Mouse (Mus musculus) right cerebral cortex, postnatal 14 days (tissue): ENCODE data around the gene St3gal6.
A peak's percentile ranks its signal among the peaks of the same experiment; 100 is the strongest.
"Not testable (repeated sequence)": the region's sequence is repeated elsewhere in the genome, so short reads cannot be mapped to it uniquely, and the experiment has no call there.

ENCODE experiments used
- DNase-seq: peaks from one replicate; pipeline ENCODE4 v3.0.0; 2022

The St3gal6 gene

DNA sequence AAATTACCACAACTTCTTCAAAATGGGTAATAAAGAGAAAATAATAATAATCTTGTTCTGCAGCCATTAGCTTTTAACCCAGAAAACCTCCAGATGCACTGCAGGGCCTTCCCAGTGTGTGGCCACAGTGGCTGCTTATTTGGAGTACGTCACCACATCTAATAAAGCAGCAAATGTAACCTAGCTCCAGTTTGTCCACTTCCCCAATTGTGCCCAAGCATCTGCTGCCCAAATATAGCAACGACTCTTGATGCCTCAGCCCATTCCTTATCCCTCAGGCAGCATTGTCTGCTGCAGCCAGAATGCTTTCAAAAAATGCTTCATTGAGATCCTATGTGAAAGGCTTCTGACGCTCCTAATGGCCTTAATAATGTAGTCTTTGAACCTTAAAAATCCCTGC, 49.2 kb downstream of the St3gal6 start:
- no peak for DNase-seq

DNA sequence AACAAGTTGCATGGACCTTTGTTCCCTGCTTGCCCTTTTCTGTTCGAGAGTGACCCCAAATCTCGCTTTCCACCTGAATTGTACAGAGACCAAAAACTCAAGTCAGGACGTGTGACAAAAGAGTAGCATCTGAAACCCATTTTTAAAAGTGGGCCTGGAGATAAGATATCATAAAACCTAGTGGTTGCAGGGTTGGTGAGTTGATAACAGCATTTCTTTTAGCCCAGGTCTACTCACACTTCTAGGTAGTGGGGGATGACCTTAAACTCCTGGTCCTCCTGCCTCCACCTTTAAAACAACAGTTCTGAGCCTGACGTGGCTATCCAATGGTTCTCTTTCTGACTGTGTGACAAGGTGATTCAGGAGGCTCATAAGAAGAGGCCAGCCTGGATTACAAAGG, 53.2 kb downstream of the St3gal6 start:
- DNase-seq, result no peak

DNA sequence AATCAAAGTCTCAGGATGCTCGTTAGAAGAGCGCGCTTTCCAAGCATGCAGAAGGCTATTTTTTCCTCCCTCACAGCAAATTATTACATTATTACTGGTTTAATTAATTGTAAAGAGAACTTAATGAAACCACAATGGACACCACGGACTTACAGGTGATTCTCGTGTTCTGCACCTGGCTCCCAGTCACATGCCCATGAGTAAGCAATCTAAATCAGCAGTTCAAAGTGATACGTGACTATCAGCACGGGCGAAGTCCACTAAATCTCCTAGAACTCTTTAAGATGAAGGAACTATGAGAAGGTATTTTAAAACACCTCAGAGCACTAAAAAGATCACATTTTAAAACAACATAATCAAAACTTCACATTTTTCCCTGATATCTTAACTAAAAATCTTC, 54.0 kb downstream of the St3gal6 start:
- DNase-seq, result no peak

DNA sequence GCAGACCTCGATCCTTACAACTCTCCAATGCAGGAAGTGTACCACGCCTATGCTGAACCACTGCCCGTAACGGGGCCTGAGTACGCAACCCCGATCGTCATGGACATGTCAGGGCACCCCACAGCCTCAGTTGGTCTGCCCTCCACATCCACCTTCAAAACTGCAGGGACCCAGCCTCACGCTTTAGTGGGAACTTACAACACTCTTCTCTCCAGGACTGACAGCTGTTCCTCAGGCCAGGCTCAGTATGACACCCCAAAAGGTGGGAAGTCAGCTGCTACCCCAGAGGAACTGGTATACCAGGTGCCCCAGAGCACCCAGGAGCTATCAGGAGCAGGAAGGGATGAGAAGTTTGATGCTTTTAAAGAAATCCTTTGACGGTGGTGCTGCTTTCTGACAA, 58.6 kb downstream of the St3gal6 start:
- DNase-seq, result no peak

DNA sequence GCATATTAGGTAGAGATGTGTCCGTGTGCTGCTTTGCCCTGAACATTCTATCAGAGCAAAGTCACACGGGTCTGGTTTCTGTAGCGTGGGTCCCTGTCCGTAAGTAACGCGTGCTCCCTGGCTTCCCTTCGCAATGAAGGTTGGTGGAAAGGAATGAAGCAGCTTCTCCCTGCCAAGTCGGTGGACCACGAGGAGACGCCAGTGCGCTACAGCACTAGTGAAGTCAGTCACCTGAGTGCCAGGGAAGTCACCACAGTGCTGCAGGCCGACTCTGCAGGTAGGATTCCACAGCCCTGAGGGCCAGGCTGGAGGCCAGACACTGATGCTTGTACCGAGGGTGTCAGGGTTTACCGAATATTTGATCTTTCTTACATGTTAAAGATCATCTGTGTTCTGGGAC, 60.0 kb downstream of the St3gal6 start:
- DNase-seq, result no peak

DNA sequence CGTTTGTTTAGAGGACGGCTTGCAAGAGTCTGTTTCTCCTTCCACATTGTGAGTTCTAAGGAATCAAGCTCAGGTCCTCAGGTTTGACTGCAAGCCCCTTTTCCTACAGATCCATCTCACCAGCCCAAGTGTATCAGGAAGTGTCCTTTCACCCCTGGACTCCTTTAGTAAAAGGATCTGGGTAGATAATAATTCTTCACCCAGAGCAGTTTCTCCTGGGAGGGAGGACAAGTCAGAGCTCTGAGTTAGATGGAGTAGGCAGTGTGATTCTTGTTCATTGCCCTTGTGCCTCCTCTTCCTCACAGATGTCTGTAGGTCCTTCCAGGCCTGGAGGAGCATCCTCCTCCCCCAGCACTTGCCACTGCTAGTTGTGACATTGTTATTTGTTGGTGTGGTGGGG, 61.5 kb downstream of the St3gal6 start:
- DNase-seq, result no peak

DNA sequence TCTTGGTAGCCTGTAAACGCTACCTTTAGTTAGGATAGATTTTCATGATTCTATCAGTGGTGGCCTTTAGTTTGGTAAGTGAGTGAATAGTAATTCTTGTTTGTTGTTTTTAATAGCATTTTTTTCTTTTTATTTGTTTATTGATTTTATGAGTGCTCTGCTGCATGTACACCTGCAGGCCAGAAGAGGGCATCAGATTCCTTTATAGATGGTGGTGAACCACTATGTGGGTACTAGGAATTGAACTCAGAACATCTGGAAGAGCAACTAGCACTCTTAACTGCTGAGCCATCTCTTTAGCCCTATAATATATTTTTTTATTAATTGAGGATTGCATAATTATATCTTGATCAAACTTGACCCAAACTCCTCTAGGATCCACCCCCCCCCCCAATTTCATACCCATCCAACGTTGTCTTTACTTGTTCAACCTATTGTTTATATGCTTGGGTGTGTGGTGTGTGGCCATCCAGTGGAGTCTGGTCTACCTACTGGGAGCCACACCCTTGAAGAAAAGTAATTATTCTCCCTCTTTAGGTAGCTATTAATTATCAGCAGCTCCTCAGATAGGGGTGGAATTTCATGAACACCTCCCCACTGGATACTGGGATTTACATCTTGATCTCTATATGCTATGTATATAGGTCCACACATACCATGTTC, 62.1 kb downstream of the St3gal6 start:
- no peak for DNase-seq

DNA sequence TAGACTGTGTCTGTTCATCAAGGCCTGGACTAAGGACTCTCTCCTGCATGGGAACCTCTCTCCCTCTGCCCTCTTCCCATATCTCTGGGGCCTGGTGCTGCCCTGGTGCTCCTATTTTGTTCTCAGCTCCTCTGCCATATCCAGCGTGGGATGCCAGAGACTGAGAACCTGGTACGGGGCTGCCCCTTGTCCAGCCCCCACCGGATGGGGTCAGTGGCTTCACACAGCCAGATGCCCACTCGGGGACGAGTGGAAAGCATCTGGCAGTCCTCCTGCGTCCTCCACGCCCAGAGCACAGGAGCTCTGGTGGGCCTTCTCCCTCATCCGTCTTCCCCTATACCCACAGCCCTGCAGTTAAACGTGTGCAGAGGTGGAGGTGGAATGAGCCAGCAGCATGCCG, 63.7 kb downstream of the St3gal6 start:
- no peak for DNase-seq

DNA sequence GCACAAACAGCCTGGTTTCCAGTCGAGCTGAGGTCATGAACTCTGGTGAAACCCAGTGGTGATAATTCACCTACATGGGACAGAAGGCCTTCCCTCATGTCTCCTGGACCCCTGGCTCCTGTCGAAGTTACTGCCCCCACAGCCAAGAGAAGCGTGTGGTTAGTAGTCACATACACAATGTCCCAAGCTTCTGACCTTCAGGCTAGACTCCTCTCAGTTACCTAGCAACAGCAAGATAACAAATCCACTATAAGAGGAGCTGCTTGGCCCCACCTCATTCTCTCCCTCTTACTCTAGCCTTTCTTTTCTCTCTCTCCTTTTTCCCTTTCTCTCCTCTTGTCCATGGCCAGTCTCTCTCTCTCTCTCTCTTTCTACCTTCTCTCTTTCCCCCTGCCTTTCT, 64.1 kb downstream of the St3gal6 start:
- DNase-seq, result not testable (repeated sequence)

DNA sequence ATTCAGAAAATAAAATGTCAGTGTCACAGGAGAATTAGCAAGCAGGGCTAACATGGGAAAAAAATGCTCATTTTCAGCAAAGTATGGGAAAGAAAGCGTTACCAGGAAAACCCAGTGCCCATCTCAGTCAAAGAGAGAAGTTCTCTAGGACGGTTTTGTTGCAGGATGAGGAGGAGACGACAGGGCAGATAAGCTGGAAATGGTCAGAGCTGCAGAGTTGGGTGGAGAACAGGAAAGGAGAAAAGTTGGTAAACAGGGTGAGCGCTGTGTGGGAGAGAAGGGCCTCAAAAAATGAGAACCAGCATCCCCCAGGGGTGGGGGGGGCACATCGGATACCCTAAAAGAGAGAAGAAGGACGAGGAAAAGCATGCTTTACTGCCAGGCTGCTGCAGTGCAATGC, 67.1 kb downstream of the St3gal6 start:
- no peak for DNase-seq

DNA sequence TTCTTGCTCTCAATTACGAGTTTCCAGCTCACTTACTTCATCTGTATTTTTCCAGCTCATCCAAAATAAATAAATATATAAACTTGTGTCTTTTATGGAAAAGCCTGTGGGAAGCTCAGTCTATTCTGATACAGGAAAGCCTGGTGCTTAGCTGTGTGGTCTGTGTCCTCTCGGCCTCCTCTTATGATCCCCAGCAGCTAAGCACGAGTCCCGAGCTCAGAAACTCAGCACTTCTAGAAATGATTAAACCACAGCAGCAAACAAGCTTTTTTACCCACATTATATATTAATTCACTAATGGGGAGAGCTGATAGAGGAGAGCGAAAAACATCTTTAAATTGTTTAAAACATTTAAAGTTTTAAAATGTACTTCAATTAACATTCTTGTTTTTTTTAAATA, 67.6 kb downstream of the St3gal6 start:
- DNase-seq, result no peak

DNA sequence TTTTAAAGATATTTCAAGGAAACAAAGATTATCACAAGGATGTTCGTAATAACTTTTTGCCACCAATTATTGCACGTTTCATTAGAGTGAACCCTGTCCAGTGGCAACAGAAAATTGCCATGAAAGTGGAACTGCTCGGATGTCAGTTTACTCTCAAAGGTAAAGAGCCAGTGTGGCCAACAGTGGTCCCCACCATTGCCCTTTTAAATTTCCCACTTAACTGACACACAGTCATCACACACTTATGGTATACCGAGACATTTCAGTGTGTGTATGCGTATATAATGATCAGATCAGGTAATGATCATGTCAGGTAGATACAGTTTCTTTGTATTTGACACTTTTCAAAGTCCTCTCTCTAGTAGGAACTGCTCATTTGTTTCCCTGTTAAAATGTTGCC, 68.9 kb downstream of the St3gal6 start:
- no peak for DNase-seq

DNA sequence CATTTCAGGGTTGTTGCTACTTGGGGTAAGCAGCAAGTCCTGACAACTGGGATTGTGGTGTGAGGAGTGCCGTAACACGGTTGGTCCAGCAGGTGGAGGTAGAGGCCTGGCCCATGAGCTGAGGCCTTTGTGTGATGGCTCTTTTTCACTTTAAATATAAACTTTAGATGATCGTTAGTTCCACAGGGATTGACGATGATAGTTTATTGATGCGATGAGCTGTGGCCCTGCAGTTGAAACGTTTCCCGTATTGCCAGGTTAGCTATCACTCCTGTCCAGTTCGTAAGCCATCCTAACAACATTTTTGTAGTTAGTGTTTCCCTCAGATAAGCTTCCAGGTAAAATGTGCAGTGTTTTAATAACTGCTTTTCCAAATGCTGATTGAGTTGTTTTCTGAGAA, 69.4 kb downstream of the St3gal6 start:
- peak; percentile 39 for DNase-seq

DNA sequence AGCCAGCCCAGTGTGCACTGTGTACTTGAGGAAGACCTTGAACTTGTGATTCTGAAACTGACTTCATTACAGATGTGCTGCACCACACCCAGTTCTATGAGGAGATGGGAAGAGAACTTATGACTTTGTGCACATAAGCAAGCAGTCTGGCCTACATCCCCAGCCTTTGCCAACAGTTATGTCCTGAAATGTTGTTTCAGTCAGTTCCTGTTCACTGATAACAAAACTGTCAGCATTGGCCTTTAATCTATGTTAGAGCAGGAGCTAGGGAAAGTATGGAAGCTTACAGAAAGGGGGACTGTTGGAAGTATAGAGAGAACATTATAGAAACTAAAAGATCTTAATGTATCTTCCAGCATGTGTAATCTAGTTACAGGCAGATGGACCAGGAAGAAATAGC, 70.2 kb downstream of the St3gal6 start:
- DNase-seq, result no peak

DNA sequence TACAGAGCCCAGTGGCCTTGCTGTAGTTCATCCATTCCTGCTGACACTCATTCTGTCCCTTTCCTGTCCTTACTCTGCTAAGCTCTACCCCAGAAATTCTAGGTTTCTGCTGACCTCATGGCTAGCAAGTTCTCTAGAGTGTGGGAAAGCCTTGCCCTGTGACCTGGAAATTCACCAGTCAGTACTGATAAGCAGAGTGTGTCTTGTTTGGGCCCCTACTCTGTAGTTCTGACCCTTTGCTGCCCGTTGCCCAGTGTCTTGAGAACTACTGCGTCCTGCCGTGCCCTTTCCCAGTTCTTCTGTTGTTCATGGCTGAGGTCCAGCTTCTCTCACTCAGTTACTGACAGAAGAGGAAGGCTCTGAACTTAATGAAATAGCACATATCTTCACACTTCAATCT, 70.9 kb downstream of the St3gal6 start:
- no peak for DNase-seq

DNA sequence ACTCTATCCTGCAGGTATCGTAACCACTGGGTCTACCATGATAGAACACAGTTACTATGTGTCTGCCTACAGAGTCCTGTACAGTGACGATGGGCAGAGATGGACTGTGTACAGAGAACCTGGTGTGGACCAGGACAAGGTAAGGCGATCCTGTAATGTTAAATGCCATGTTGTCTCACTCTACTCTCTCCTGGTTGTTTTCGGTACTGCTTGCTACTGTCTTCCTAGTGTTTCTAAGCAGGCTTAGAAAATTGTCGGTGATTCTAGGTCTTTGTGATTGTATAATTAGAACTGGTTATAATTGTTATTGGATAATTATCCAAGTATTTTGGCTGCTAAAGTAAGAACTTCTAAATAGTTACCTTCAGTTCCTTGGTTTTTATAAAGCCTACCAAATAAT, 72.4 kb downstream of the St3gal6 start:
- DNase-seq, result no peak

DNA sequence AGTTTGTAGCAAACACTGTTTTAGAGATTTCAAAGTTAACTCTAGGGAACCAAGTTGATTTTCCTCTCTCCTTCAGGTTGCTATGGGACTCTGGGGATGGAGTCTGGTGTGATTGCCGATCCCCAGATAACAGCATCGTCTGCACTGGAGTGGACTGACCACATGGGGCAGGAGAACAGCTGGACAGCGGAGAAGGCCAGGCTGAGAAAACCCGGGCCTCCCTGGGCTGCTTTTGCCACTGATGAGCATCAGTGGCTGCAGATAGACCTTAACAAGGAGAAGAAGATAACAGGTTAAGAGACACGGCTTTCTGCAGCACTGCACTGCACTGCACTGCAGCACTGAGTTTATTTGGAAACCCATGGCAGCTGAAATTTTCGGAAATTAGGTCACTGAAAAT, 73.4 kb downstream of the St3gal6 start:
- DNase-seq, result no peak

DNA sequence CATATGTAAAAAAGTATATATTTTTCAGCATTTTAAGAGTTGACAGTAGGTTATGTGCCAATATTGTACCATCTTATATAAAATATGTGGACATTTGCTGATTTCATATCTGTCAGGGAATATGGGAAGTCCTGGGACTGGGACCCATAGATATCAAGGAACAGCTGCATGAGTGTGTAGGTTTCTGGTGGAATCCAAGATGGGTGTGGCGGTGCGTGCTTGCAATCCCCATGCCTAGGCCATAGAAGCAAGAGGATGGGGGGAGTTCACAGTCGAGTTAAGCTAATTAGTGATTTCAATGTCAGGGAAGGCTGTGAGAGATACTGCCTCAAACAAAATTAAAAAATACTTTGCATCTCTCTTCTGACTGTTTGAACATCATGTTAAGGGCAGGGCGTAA, 75.0 kb downstream of the St3gal6 start:
- DNase-seq, result no peak

DNA sequence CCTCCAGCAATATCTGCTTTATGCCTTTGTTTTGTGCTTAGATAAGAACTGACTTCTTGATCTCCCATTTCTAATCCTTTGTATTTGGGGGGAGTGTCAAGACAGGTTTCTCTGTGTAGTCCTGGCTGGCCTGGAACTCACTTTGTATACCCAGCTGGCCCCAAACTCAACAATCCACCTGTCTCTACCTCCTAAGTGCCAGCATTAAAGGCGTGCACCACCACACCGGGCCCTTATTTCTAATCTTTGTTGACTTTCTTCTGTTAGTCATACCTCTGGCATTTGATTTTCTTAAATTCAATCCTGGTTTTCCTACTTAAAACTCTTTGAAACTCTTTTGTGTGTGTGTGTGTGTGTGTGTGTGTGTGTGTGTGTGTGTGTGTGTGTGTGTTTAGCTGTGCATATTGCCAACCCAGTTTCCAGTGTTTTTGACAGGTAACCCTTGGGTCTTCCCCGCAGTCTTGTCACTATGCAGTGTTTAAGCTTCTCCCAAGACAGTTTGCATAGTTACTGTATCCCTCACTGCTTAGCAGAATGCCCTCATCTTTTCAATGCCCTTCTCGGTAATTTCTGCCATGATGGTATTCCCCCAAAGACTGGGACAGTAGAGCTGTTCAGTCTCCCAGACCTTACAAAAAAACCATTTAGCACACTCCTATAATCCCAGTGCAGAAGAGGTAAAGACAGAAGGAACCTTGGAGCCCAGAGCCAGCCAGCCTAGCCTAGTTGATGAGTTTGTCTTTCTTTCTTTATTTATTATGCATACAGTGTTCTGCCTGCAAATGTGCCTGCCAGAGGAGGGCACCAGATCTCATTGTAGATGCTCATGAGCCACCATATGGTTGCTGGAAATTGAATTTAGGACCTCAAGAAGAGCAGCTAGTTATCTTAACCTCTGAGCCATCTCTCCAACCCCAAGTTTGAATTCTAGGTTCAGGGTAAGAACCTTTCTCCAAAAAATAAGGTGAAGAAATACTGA, 77.5 kb downstream of the St3gal6 start:
- no peak for DNase-seq

DNA sequence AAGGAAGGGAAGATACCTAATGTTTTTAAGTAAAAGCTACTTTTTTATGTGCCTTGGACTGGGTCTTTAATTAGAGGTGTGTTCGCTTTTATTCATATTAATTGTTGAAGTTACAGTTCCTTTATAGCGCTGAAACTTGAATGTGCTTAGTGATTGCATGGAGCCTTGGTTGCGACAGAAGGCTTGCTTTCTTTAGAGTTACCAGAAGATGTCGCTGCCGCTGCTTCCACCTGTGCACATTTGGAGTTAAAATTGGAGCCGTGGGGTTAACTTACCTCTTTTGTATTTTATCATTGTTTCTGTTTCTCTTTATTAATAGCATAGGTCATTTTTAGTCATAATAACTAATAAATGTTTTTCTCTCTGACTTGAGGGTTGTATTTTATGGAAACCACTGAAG, 79.3 kb downstream of the St3gal6 start:
- DNase-seq, result no peak

DNA sequence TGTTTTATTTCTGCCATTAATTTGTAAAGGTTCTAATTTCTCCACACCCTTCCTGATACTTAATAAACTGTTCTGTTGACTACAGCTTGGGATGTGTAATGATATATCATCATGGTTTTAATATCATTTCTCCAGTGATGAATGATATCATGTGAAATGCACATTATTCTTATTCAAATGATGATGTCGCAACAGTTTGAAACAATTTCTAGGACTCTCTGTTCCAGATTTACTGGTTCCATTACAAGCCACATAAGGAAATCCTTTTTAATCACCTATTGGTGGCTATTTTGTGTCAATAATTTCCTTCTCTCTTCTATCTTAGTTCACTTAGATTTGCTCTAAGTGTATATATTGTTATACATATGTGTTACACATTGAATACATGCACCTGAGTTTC, 91.7 kb downstream of the St3gal6 start:
- DNase-seq, result no peak

DNA sequence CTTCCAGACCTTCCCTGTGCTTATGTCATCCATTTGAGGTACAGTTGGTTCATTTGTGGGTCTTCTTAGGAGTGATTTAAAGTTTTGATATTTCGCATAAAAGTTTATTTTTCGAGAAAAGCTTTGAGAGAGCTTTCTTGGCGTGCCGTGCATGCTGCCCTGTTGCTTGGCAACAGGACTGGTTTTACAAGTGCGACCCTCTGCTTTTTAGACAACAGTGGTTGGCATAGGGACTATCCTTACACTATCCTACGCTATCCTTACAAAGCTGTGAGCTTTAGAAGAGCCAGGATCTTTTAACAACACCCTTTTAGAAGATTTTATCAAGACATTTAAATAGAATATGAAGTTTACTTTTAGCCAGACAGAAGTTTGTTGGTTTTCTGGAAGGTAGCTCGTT, 93.8 kb downstream of the St3gal6 start:
- DNase-seq, result no peak

DNA sequence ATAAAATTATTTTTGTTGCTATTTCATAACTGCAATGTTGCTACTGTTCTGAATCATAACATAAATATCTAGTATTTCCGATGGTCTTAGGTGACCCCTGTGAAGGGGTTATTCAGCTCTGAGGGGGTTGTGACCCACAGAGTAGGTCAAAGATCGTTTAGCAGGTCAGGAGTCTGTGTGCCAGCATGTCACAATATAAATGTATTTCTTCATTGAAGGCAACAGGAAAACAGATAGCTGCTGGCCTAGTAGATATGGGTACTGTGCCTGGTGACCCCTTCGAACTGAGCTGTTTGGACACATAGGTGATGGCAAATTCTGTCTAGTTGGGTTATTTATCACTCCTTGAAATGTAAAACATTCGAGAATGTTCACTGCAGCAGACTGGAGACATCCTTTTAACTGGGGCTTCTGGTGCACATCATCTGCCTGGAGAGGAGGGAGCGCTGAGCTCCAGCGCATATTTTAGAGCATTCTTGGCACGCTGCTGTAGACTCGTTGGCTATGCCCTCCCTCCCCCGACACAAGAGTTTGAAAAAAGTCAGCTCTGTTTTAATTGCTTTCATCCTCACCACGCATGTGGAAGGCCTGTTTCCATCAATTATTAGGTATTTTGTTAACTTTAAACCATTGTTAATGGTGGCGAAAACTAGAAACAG, 102.2 kb downstream of the St3gal6 start:
- DNase-seq, result peak; percentile 18
